Mouse (Mus musculus) bone marrow, adult 2 months (tissue): ENCODE results near the gene Fto. TPM values are rescaled to one million over a fixed set of nuclear protein-coding genes. Genes with fewer than 3 reads are reported as not detected.

Source experiments
- H3K27ac ChIP-seq: fragments of 200-500 bp; 2 replicates; pipeline ENCODE4 v1.5.1; 2012; ENCODE audit warnings: low read depth, mild to moderate bottlenecking, control low read depth, inconsistent platforms, low read length; ENCODE audit not compliant: control insufficient read depth, poor library complexity, insufficient read depth
- H3K4me1 ChIP-seq: fragments of 200-500 bp; 2 replicates; pipeline ENCODE4 v1.6.1; 2011; ENCODE audit warnings: low read length; ENCODE audit not compliant: control insufficient read depth, insufficient read depth
- H3K4me3 ChIP-seq: fragments of 200-500 bp; replicated peaks from 2 replicates; pipeline ENCODE3; 2011; ENCODE audit warnings: mild to moderate bottlenecking, low read depth, low read length, control low read depth; ENCODE audit not compliant: control insufficient read depth
- CTCF ChIP-seq: fragments of 200-500 bp; IDR thresholded peaks from 2 replicates; pipeline ENCODE4 v1.5.1; 2011; ENCODE audit warnings: low read length, control low read depth; ENCODE audit not compliant: control insufficient read depth, insufficient read depth
- POLR2A ChIP-seq: fragments of 200-500 bp; IDR thresholded peaks from 2 replicates; pipeline ENCODE4 v1.6.1; 2011; ENCODE audit warnings: low read depth, mild to moderate bottlenecking, control low read depth, low read length, borderline replicate concordance; ENCODE audit not compliant: control insufficient read depth
- WGBS: fragments of 180-500 bp; shearing (Covaris S2); methylation state at CpG from one replicate; pipeline ENCODE4 v1.1.7; 2018; 5-methylcytosine and 5-hydroxymethylcytosine counted together
- polyA plus RNA-seq: library from polyadenylated mRNA; stranded (reverse); fragments of >200 nt; gene quantifications from 2 replicates; pipeline ENCODE4 v1.2.4, GENCODE M21; 2011; ENCODE audit warnings: low replicate concordance; ENCODE audit not compliant: missing spikeins, insufficient read depth, insufficient read length

The Fto gene
- polyA plus RNA-seq, 1 experiment = 11.4 TPM

- H3K27ac ChIP-seq = no peak overlapping the region
- no peak overlapping the region for H3K4me3 ChIP-seq
- H3K4me1 ChIP-seq = peaks cover 2% of the 10 kb centered on the region; the same call in 1 of the 2 replicates
- no peak for TF ChIP-seq CTCF
- TF ChIP-seq POLR2A = no peak
- WGBS = 91% methylated on average over 8 of the region's 8 CpGs
These were observed 196.0 kb downstream of the Fto start for GRCm38 (mm10) chr8:91509206-91509899.

GRCm38 (mm10) chr8:91509900-91510260, 196.6 kb downstream of the Fto start:
- TF ChIP-seq CTCF = no peak
- TF ChIP-seq POLR2A = no peak
- no peak overlapping the region for H3K4me3 ChIP-seq
- peaks cover 2% of the 10 kb centered on the region; the same call in 1 of the 2 replicates for H3K4me1 ChIP-seq
- no peak overlapping the region for H3K27ac ChIP-seq
- 78% methylated on average over 6 of the region's 6 CpGs for WGBS

- Histone ChIP-seq H3K4me1 (no peaks in the 10 kb centered on the region; the same call in 1 of the 2 replicates), H3K27ac (no peak overlapping the region), H3K4me3 (no peak overlapping the region)
- WGBS = 28% methylated on average over 5 of the region's 5 CpGs
- no peak for TF ChIP-seq CTCF
- no peak for TF ChIP-seq POLR2A
These were observed 197.4 kb downstream of the Fto start for GRCm38 (mm10) chr8:91510716-91511115.

GRCm38 (mm10) chr8:91511943-91512342, 198.6 kb downstream of the Fto start:
- Histone ChIP-seq H3K27ac (no peak overlapping the region), H3K4me1 (no peaks in the 10 kb centered on the region; the same call in 1 of the 2 replicates), H3K4me3 (no peak overlapping the region)
- WGBS = 33% methylated on average over 4 of the region's 4 CpGs
- TF ChIP-seq POLR2A (no peak), CTCF (no peak)

GRCm38 (mm10) chr8:91514752-91515478, 201.6 kb downstream of the Fto start:
- Histone ChIP-seq H3K4me1 (no peaks in the 10 kb centered on the region), H3K4me3 (no peak overlapping the region), H3K27ac (no peak overlapping the region)
- 92% methylated on average over 16 of the region's 16 CpGs for WGBS
- no peak for TF ChIP-seq POLR2A

- Histone ChIP-seq H3K27ac (no peak overlapping the region), H3K4me3 (no peak overlapping the region), H3K4me1 (no peaks in the 10 kb centered on the region; the same call in 1 of the 2 replicates)
- no peak for TF ChIP-seq CTCF
- no peak for TF ChIP-seq POLR2A
- WGBS = 80% methylated on average over 7 of the region's 7 CpGs
These were observed 203.1 kb downstream of the Fto start for GRCm38 (mm10) chr8:91516422-91516821.

GRCm38 (mm10) chr8:91518085-91518484, 204.8 kb downstream of the Fto start:
- no peak overlapping the region for H3K4me3 ChIP-seq
- no peak overlapping the region for H3K27ac ChIP-seq
- no peaks in the 10 kb centered on the region; the same call in 1 of the 2 replicates for H3K4me1 ChIP-seq
- WGBS = 50% methylated on average over 6 of the region's 6 CpGs
- TF ChIP-seq CTCF (no peak), POLR2A (no peak)

GRCm38 (mm10) chr8:91522201-91522600, 208.9 kb downstream of the Fto start:
- Histone ChIP-seq H3K4me1 (no peaks in the 10 kb centered on the region; the same call in 1 of the 2 replicates), H3K27ac (no peak overlapping the region), H3K4me3 (no peak overlapping the region)
- TF ChIP-seq CTCF = no peak
- TF ChIP-seq POLR2A = no peak
- 82% methylated on average over 12 of the region's 12 CpGs for WGBS
